Mouse (Mus musculus) urinary bladder, postnatal 4 days (tissue): Measurements from ENCODE around the gene Gm20388.

Experiments
- DNase-seq, 2 experiments: peaks; one replicate each; pipeline ENCODE4 v3.0.0; 2021 to 2022; ENCODE audit warnings: low spot score in 2 of 2

Gm20388 gene

GRCm38 (mm10) chr8:122149606-122150005, 2239.0 kb downstream of the Gm20388 start:
- DNase-seq, result no peak

DNA sequence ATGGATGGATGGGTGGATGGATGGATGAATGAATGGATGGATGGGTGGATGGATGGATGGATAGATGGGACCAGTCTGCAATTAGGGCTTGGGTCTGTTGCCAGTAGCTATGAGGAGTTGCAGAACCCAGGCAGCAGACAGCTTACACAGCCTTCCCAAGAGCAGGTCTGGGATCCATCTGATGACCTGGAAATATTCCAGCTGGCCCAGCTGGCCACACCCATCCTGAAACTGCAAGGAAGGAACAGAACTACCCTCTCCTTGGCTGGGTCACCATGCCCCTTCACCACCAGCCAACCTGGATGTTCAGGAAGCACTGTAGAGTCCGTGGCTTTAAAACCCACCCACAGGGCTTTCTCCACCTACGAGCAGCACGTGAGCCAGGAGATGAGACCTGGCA, 2240.9 kb downstream of the Gm20388 start:
- no peak for DNase-seq

DNA sequence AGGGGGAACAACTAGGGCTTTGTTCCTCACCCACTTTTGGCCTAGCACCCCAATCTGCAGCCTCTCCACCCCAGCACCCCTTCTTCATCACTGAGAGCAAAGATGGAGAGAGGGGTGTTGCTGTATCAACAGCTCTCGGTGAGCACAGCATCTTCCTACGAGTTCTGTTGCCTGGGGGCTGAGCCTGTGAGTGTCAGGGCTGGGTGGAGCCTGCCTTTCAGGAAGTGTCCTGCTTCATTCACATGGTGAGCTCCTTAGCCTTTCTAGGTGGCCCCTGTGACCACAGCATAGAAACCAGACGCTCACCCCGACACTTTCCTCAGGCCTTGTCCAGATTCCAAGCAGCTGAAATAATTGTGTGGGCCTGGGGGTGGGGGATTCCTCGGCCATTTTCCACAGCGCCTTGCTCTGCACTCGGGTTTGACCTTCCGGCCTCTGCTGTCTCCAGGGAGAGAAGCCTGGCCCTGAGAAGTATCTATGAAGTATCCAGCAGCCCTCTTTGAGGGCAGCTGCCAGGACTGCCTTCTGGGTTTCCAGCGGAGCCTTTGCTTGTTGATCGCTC, 2244.5 kb downstream of the Gm20388 start:
- no peak for DNase-seq

DNA sequence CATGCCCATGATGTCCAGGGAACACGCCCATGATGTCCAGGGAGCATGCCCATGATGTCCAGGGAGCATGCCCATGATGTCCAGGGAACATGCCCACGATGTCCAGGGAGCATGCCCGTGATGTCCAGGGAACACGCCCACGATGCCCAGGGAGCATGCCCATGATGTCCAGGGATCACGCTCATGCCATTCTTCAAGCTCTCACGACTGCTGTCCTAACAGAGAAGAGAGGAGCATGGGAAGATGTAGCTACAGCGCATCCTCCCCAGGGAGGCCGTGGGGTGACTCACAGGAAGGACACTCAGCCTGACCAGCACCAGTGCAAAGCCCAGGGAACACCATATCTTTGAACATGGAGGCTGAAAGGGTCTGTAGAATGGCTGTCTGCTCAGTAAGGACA, 2245.3 kb downstream of the Gm20388 start:
- no peak for DNase-seq

DNA sequence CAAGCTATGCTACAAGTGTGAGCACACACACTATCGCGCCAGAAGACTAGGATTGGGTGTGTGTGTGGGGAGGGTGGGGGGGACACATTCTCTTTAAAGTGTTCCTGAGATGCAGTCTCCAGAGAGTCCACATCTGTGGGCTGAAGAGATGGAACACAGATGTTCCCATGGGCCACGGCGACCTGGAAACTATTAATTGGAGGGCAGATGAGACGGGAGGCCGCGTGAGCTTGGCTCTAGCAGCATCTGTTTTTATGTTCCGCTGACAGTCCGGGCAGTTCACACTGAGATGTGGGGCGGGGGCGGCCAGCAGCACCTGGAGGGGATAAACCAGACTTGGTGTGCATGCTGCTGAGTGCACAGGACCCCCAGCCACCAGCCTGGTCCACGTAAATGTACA, 2247.0 kb downstream of the Gm20388 start:
- DNase-seq, result no peak

DNA sequence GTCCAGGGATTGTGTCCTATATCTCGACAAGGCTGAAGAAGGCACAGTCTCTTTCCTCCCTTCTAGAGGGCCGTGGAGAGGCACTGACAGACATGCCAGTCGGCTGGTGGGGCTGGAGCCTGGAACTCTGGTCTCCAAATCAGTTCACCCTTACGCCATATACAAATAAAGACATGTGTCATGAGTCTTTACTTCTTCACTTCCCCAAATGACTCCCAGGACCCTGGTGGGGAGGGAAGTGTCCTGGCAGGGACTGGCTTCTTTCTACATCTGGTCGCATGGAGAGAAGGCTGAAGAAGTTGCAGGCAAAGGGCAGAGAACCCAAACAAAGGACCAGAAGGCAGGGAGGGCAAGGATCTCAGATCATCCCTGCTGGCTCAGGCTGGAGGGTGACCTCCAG, 2249.5 kb downstream of the Gm20388 start:
- no peak for DNase-seq

- peak; percentile 66 to 87 for DNase-seq
Observed at GRCm38 (mm10) chr8:122162992-122163391, 2252.4 kb downstream of the Gm20388 start.

DNA sequence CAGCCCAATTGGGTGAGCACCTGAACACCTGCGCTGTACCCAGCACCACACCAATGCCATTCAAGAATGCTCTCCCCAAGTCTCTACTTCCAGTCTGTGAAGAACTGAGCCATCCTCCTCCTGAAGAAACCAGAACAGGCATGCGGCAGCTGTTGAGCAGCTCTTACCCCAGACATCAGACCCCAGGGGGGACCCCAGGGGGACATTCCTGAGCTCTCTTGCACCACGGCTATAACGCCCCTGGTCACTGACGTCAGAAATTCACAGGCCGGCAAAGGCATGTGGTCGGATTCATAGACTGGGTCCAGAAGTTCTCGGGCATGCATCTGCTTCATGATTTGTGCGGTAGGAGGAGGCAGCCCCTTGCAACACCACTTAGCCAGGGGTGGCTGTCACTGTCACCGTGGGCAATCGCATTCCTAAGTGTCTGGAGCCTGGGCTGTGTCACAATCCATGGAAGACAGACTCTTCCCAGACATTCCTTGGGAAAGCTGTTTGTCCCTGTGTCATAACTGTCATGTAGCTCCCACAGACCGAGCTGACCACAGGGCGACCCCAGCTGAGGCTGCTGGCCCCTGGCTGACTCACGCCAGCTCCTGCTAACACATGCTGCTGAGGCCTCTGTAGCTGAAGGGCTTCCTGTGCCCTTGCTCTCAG, 2256.7 kb downstream of the Gm20388 start:
- no peak for DNase-seq

DNA sequence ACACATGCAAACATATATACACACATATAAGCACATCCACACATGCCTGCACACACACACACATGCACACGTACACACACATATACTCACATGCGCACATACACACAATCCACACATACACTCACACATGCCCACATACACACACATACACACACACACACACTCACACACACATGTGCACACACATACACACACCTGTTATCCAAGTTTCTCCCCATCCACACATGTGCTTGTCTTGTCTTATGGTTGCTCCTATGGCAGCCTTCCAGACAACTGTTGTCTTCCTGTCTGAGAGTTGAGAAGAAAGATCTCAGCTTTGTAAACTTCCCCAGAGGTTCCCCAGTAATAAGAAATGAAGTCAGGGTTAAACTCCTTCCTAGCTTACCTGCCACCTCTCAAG, 2258.8 kb downstream of the Gm20388 start:
- DNase-seq, result no peak

DNA sequence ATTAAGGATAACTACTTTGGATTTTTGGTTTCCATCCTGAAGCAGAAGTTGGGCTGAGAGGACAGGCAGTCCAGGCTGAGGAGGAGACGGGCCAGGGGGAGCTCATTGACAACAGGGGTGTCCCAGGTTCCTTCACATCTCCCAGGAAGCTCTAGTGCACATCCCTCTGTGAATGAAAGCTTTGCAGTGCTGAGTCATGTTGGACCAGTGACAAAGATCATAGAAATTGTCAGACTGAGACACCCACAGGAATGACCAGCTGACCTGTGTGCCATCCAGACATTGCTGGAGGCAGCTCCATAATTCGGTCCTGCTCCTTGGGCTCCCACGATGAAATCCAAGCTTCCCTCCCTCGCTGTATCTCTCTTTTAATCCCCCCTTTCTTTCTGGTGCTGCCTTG, 2261.2 kb downstream of the Gm20388 start:
- DNase-seq, result no peak

DNA sequence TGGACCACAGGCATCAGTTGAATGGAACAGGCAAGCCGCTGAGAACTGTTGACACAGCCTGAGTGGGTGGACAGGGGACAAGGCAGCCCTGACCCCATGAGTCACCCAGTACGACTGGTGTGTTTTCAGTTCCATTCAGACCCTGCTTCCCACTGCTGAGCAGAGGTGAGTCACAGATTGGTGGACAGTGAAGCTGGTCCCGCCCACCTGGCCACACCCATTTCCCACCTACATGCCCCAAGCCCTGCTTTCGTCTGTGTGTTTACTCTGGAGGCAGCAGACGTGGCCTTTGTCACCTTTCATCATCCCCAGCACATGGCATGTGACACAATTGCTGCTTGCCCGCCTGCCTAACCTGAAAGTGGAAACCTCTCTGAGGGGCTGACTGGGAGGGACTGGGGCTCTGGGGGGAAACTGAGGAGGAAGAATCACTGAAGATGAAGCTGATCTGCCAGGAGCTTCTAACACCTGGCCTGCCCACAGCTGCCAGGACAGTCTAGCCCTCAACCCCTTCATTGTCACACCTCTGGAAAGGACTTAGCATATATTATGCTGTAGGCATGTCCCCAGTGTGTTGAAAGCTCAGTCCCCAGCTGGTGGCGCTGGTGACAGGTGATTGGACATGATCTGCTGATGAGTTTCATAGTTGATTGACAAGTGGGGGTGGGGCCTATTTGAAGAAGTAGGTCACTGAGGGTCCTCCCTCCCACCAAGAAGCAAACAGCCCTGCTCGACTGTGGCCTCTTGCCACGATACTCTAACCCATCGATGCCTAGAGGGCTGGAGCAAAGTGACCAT, 2263.7 kb downstream of the Gm20388 start:
- DNase-seq, result no peak

DNA sequence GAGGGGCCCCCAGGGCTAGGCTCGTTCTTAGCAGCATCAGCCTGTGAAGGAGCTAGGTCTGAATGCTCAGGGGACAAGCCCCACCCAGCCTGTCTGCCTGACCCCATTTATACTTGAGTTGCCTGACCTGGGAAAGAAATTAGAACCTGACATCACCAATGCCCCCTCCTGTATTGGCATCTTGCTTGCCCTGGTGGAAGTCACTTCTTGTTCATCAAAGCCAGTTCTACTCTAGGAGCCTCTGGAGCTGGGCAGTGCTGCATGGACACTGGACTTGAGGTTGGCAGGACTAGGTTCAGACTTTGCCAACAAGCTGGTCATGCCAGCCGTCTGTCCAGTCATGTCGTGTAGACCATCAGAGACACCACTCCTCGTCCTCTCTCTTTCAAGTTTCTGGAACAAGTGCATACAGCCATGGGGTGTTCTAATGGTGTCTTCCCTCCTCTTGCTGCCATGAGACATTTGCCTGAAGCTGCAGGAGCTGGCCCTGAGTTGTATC, 2267.8 kb downstream of the Gm20388 start:
- no peak for DNase-seq

- no peak for DNase-seq
Observed at GRCm38 (mm10) chr8:122179354-122179753, 2268.7 kb downstream of the Gm20388 start.

- DNase-seq, result no peak
Observed at GRCm38 (mm10) chr8:122180116-122180515, 2269.5 kb downstream of the Gm20388 start.

GRCm38 (mm10) chr8:122181414-122181813, 2270.8 kb downstream of the Gm20388 start:
- DNase-seq, result no peak

- no peak for DNase-seq
Observed at GRCm38 (mm10) chr8:122181991-122182390, 2271.3 kb downstream of the Gm20388 start.

DNA sequence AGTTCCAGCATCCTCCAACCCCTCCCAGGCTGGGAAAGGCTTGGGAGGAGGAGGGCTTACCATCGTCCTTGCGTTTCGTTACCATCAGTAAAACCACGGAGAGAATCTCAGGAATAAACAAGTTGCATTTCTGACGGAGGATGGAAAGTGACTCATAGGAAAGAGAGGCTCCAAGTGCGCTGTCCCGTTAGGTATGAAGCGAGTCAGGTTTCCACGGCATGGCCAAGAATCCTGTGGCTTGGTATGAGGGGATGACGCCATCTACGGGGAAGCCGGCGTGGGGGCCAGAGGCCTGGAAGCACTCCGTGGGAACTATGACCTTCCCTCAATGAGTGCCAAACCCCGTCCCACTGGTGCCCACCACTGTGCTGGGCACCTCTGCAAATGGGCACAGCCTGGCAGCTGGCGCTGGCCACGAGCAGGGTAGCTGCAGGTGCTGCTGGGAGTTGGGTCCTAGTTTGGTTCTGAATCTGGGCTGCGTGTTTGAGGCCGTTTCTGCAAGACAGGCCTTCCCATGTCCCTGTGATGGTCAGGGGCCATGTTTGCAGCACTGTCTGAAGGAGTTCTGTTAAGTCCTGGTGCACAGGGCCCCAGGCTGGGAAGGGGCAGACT, 2275.8 kb downstream of the Gm20388 start:
- no peak for DNase-seq

GRCm38 (mm10) chr8:122187271-122187670, 2276.6 kb downstream of the Gm20388 start:
- no peak for DNase-seq

DNA sequence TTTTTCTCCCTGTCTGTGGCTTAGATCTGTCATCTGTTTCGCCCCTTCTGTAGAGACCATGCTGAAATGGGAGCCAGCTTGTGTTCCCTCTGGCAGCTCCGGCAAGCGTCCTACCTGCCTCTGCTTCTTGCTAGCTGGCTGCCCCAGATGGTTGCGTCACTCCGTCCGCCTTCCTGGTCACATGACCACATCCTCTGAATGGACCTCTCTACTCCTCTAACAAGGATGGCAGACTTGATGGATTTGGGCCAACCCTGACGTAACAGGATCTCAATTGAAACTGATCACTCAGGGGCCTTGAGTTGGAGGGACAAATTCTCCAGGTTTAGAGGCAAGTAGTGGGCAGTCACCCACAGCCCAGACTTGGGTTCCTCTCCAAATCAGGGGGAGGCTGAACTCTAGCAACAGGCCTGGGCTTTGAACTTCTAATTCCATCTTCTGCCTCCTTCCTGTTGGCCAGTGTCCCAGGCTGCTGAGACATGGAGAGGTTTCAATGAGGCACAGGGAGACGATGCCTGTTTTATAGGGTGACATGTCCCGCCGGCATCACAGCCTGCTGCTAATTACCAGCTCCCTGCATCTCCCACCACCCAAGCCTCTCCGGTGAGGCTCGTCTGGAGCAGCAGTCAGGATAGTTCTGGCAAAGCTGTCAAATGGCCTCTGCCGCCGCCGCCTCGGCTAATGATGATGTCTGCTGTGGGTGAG, 2279.9 kb downstream of the Gm20388 start:
- no peak for DNase-seq

DNA sequence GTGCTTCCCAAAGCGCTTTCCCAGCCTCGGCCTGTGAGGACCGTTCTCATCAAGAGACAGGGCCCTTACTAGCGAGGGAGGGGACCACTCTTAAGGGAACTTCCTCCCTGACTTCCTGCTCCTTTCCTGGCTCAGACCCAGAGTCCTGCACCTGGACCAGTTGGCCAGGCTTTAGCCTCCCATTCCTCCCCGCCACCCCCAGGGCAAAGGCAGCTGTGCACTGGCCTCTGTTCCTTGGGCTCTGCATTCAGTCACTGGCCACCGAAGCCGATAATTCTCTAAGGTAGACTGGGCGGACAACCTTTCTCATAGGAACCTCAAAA, 2280.4 kb downstream of the Gm20388 start:
- no peak for DNase-seq

DNA sequence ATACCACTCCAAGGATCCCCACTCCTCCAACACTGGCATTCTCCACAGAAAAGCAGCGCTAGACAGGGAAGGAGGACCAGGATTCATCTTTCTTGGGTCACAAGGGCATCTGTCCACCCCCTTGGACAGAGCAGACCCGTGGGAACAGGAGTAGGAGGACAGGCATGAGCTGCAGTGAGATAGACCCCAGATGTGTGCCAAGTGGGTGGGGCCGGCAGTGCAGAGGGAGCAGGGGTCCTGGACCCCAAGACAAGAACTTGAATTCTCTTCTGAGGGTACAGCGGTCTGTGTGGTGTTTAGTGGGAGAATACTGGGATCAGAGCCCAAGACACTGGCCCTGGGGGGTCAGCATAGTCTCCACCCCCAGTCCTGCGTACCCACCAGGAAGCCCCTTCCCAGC, 2282.1 kb downstream of the Gm20388 start:
- no peak for DNase-seq

- no peak for DNase-seq
Observed at GRCm38 (mm10) chr8:122193521-122193920, 2282.9 kb downstream of the Gm20388 start.
